ENCODE assay signal across 9 mouse cellular contexts in the genomic region with DNA sequence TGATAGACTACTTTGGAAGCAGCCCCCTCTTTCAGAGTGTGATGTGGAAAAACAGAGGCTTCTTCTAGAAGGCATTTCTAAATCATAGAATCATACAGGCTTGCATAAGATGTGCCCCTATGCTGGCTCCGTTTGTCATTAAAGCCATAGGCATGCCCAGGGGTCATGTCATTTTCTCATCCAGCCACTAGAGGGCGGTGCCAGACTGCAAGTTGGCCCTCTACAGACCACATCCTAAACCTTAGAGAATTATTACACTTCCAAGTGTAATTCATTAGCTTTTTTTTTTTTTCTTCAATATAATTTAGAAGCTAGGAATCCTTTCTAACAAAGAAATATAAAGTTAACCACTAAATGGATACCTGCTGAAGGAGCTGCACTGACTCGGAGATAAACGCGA. TPM values are rescaled to one million over a fixed set of nuclear protein-coding genes. Genes with fewer than 3 reads are reported as not detected.
DNase-seq lines count a peak whose midpoint lies in the region; ATAC-seq and TF ChIP-seq lines count a peak whose summit lies in the region.
"Had no signal": no experiment of that assay in that cellular context is flagged by ENCODE, and none has a peak within 500 bp of the region (broad histone marks: within the 10 kb centered on the region; RNA-seq: fewer than 3 reads in every experiment).

No protein-coding gene starts in this region.

- TF ChIP-seq CTCF in CH12.LX (conservative IDR thresholded peaks at IDR 0.05 in 1 of 2, IDR thresholded peaks at IDR 0.05 in 1 of 2; ENCODE audit: low read depth in 2 of 2, low read length in 2 of 2), result peak; percentile 99
- peak; percentile 91 for TF ChIP-seq CTCF in liver, embryonic 14.5 days (IDR thresholded peaks at IDR 0.05; ENCODE audit: low read depth)

- H3K79me2 ChIP-seq in CH12.LX (replicated peaks; ENCODE audit: control insufficient read depth, extremely low read depth, insufficient read depth, poor library complexity, severe bottlenecking), result no peaks in the 10 kb centered on the region

- peak; percentile 98 for TF ChIP-seq RAD21 in CH12.LX (IDR thresholded peaks at IDR 0.05; ENCODE audit: low read depth, low read length)

- H3K9ac ChIP-seq in CH12.LX (ENCODE audit: insufficient read depth, low read depth), result no peak overlapping the region
- H3K9ac ChIP-seq in liver, embryonic 14.5 days (replicated peaks), result no peak overlapping the region
- H3K9ac ChIP-seq: heart, embryonic 13.5 days had no signal

- no peak overlapping the region for H3K4me3 ChIP-seq in CH12.LX (replicated peaks in 1 of 3; ENCODE audit: low read depth in 2 of 3, low read length in 2 of 3, poor library complexity in 1 of 3)
- H3K4me3 ChIP-seq in liver, embryonic 14.5 days (ENCODE audit: insufficient read depth in 1 of 2, low read depth in 2 of 2, low read length in 2 of 2), result no peak overlapping the region
- H3K4me3 ChIP-seq: heart, embryonic 13.5 days had no signal

- H3K36me3 ChIP-seq in CH12.LX (replicated peaks in 1 of 2; ENCODE audit: control insufficient read depth in 1 of 2, insufficient read depth in 1 of 2, low read length in 1 of 2), result no peaks in the 10 kb centered on the region
- no peaks in the 10 kb centered on the region for H3K36me3 ChIP-seq in liver, embryonic 14.5 days (replicated peaks; ENCODE audit: control insufficient read depth, insufficient read depth, low read depth)
- H3K36me3 ChIP-seq: heart, embryonic 13.5 days had no signal

- H3K4me2 ChIP-seq in CH12.LX (ENCODE audit: insufficient read depth, low read depth, poor library complexity, severe bottlenecking), result no peak overlapping the region
- H3K4me2 ChIP-seq in liver, embryonic 14.5 days (ENCODE audit: low read depth), result no peak overlapping the region
- H3K4me2 ChIP-seq: heart, embryonic 13.5 days had no signal

- H3K27me3 ChIP-seq in CH12.LX (replicated peaks), result peaks cover 2% of the 10 kb centered on the region
- H3K27me3 ChIP-seq in liver, embryonic 14.5 days (ENCODE audit: control insufficient read depth, insufficient read depth, low read length), result peaks cover 10% of the 10 kb centered on the region

- DNase-seq in CH12.LX (ENCODE audit: extremely low read depth), result peak; percentile 74
- DNase-seq in adrenal gland, adult 2 months, result peak; percentile 59
- DNase-seq in embryo, embryonic 11 days, result peak; percentile 80
- DNase-seq in kidney, postnatal 10 days, result peak; percentile 86
- DNase-seq in liver, embryonic 14.5 days (ENCODE audit: low read depth in 3 of 3, low spot score in 3 of 3), result peak; percentile 17 to 22 (median 18)
- peak; percentile 88 for DNase-seq in retina, embryonic 14.5 days (ENCODE audit: low spot score)
- DNase-seq in thymus, postnatal 4 days, result peak; percentile 86

- in situ Hi-C loops in CH12.LX (cut with MboI; ENCODE audit: low pct_ligation_motif_present, low pct_unique_long_range_greater_than_20kb, low sequenced_read_pairs), result no loop called here

- no peak overlapping the region for H3K27ac ChIP-seq in CH12.LX (ENCODE audit: insufficient read depth, low read depth)
- H3K27ac ChIP-seq in liver, embryonic 14.5 days, result no peak overlapping the region
- H3K27ac ChIP-seq: heart, embryonic 13.5 days had no signal

- TF ChIP-seq POLR2A in CH12.LX (IDR thresholded peaks at IDR 0.05; ENCODE audit: low read depth, low read length), result no peak

- no peaks in the 10 kb centered on the region for H3K4me1 ChIP-seq in CH12.LX (ENCODE audit: control insufficient read depth in 1 of 2, insufficient read depth in 2 of 2)
- H3K4me1 ChIP-seq in liver, embryonic 14.5 days (replicated peaks; ENCODE audit: control insufficient read depth in 2 of 2, insufficient read depth in 2 of 2, low read length in 1 of 2), result no peaks in the 10 kb centered on the region

- H3K9me3 ChIP-seq in CH12.LX (replicated peaks; ENCODE audit: low read length), result no peaks in the 10 kb centered on the region
- no peaks in the 10 kb centered on the region for H3K9me3 ChIP-seq in liver, embryonic 14.5 days (ENCODE audit: control insufficient read depth, low read length)
- H3K9me3 ChIP-seq: heart, embryonic 13.5 days had no signal

- dilution Hi-C loops in CH12.LX (cut with MboI; ENCODE audit: extremely low pct_ligation_motif_present, extremely low pct_unique_long_range_greater_than_20kb, low sequenced_read_pairs), result no loop called here

- 43% methylated on average over 5 of the region's 5 CpGs for WGBS in liver, embryonic 14.5 days (ENCODE audit: insufficient replicate concordance)

- no peak for TF ChIP-seq EP300 in CH12.LX (IDR thresholded peaks at IDR 0.05; ENCODE audit: low read length)
- TF ChIP-seq EP300 in liver, embryonic 14.5 days (IDR thresholded peaks at IDR 0.05; ENCODE audit: low read depth), result no peak

- peak; percentile 80 for ATAC-seq in granulocyte monocyte progenitor cell, adult 5-6 weeks (replicated peaks; ENCODE audit: poor library complexity, severe bottlenecking)
- ATAC-seq in liver, embryonic 14.5 days (ENCODE audit: insufficient read depth), result no peak

TF ChIP-seq in CH12.LX, 34 proteins besides CTCF, POLR2A, EP300 and RAD21:
- TF ChIP-seq ZC3H11A (IDR thresholded peaks at IDR 0.05; ENCODE audit: low read depth, low read length) (peak; percentile 2; the same call in 1 of the 2 replicates), GABPA (IDR thresholded peaks at IDR 0.05; ENCODE audit: insufficient replicate concordance, low read depth, low read length) (no peak), SMC3 (IDR thresholded peaks at IDR 0.05; ENCODE audit: low read depth, low read length) (peak; percentile 71), PAX5 (IDR thresholded peaks at IDR 0.05; ENCODE audit: low read length) (no peak), ZMIZ1 (IDR thresholded peaks at IDR 0.05; ENCODE audit: low read depth, low read length) (no peak), ZNF384 (IDR thresholded peaks at IDR 0.05; ENCODE audit: low read depth, low read length) (peak; percentile 55), JUND (conservative IDR thresholded peaks at IDR 0.05; ENCODE audit: low read depth, low read length) (no peak), MEF2A (IDR thresholded peaks at IDR 0.05; ENCODE audit: borderline replicate concordance, low read depth, low read length) (no peak), IRF4 (IDR thresholded peaks at IDR 0.05; ENCODE audit: low read depth, low read length) (0 out of 2 replicates have a peak, but pooled peaks have one; percentile 30), MAX (IDR thresholded peaks at IDR 0.05; ENCODE audit: low read length) (0 out of 2 replicates have a peak, but pooled peaks have one; percentile 15), E2F4 (IDR thresholded peaks at IDR 0.05; ENCODE audit: insufficient replicate concordance, low read depth, low read length) (no peak), ETS1 (conservative IDR thresholded peaks at IDR 0.05; ENCODE audit: low read depth, low read length) (no peak), MAZ (IDR thresholded peaks at IDR 0.05; ENCODE audit: low read depth, low read length) (no peak), MAFK (IDR thresholded peaks at IDR 0.05; ENCODE audit: insufficient replicate concordance, low read length) (no peak), POLR2AphosphoS2 (IDR thresholded peaks at IDR 0.05; ENCODE audit: low read depth, low read length) (no peak), TCF12 (IDR thresholded peaks at IDR 0.05; ENCODE audit: low read depth, low read length) (no peak)

RNA-seq across cellular contexts. Expression of gene Gm10428, which starts 8.8 kb away (rescaled TPM):
- total RNA-seq in CH12.LX (2012; rRNA removed) (not detected in 2 replicates), CH12.LX (2014; rRNA removed) (not detected in 2 replicates)
- polyA plus RNA-seq in CH12.LX (2012; ENCODE audit: insufficient read length, low read depth), result not detected in 2 replicates
- total RNA-seq in adrenal gland, adult 2 months (2021), result not detected
- not detected in 2 replicates for polyA plus RNA-seq in adrenal gland, adult 2 months (2012; rRNA removed)
- not detected in 2 replicates for total RNA-seq in granulocyte monocyte progenitor cell, adult 5-6 weeks (2014; fragmentation: Nextera tagmentation)
- total RNA-seq in granulocyte monocyte progenitor cell, adult 5-6 weeks (2017), result not detected in 2 replicates
- polyA plus RNA-seq in liver, embryonic 14.5 days (2012; rRNA removed), result not detected in 2 replicates
- polyA plus RNA-seq in liver, embryonic 14.5 days (2014; fragmentation: Nextera tagmentation; extraction: Ambion mirVana), result not detected in 2 replicates
- polyA plus RNA-seq: heart, embryonic 13.5 days had no signal

RNA-seq across cellular contexts. Expression of gene Zfp287, which starts 12.4 kb away (rescaled TPM):
- total RNA-seq in CH12.LX (2012; rRNA removed), result 6.2 and 7.3 TPM in 2 replicates
- 4.6 and 4.8 TPM in 2 replicates for total RNA-seq in CH12.LX (2014; rRNA removed)
- 5.7 TPM in 2 replicates for polyA plus RNA-seq in CH12.LX (2012; ENCODE audit: insufficient read length, low read depth)
- 1 to 10 TPM; 2.9 to 5.0 TPM for total RNA-seq in adrenal gland, adult 2 months (2021)
- polyA plus RNA-seq in adrenal gland, adult 2 months (2012; rRNA removed), result 0.89 and 1.3 TPM in 2 replicates
- 1.1 and 2.5 TPM in 2 replicates for total RNA-seq in granulocyte monocyte progenitor cell, adult 5-6 weeks (2014; fragmentation: Nextera tagmentation)
- total RNA-seq in granulocyte monocyte progenitor cell, adult 5-6 weeks (2017), result 0.56 and 1.9 TPM in 2 replicates
- polyA plus RNA-seq in liver, embryonic 14.5 days (2012; rRNA removed), result 0.21 and 0.26 TPM in 2 replicates
- polyA plus RNA-seq in liver, embryonic 14.5 days (2014; fragmentation: Nextera tagmentation; extraction: Ambion mirVana), result 0.22 and 0.42 TPM in 2 replicates

RNA-seq across cellular contexts. Expression of gene Zfp286, which starts 45.2 kb away (rescaled TPM):
- not detected in 2 replicates for total RNA-seq in CH12.LX (2012; rRNA removed)
- not detected in 2 replicates for total RNA-seq in CH12.LX (2014; rRNA removed)
- not detected in 2 replicates for polyA plus RNA-seq in CH12.LX (2012; ENCODE audit: insufficient read length, low read depth)
- total RNA-seq in adrenal gland, adult 2 months (2021), result 1 to 10 TPM; 1.5 to 3.5 TPM
- polyA plus RNA-seq in adrenal gland, adult 2 months (2012; rRNA removed), result 0.21 TPM in 1 of 2 replicates, not detected in the other
- total RNA-seq in granulocyte monocyte progenitor cell, adult 5-6 weeks (2014; fragmentation: Nextera tagmentation), result 3.2 and 7.5 TPM in 2 replicates
- 2.4 and 2.8 TPM in 2 replicates for total RNA-seq in granulocyte monocyte progenitor cell, adult 5-6 weeks (2017)
- polyA plus RNA-seq in liver, embryonic 14.5 days (2012; rRNA removed), result 0.45 and 0.48 TPM in 2 replicates
- 0.80 and 1.4 TPM in 2 replicates for polyA plus RNA-seq in liver, embryonic 14.5 days (2014; fragmentation: Nextera tagmentation; extraction: Ambion mirVana)

Comparison
In these comparisons a context has a peak if more than half of its experiments do, and no peak if none do; other contexts are left out.
1. DNase-seq: peak in every context shown above with its lines; median percentile 88 in retina, embryonic 14.5 days; 86 in kidney, postnatal 10 days; 86 in thymus, postnatal 4 days; 80 in embryo, embryonic 11 days; 74 in CH12.LX; 59 in adrenal gland, adult 2 months; 18 in liver, embryonic 14.5 days.